Mouse (Mus musculus) erythroblast, embryonic 14.5 days (primary cell): ENCODE measurements around the gene Cdkl3. TPM values are rescaled to one million over a fixed set of nuclear protein-coding genes. Genes with fewer than 3 reads are reported as not detected.
A peak's percentile ranks its signal among the peaks of the same experiment; 100 is the strongest.

Experiments used
- H3K27me3 ChIP-seq: 2 replicates; pipeline ENCODE4 v1.6.1; 2012; ENCODE audit warnings: inconsistent platforms; ENCODE audit not compliant: control insufficient read depth
- H3K36me3 ChIP-seq: 2 replicates; pipeline ENCODE4 v1.6.1; 2012; ENCODE audit warnings: mild to moderate bottlenecking, inconsistent platforms; ENCODE audit not compliant: control insufficient read depth
- H3K4me1 ChIP-seq: 2 replicates; pipeline ENCODE4 v1.6.1; 2012; ENCODE audit warnings: inconsistent platforms; ENCODE audit not compliant: control insufficient read depth
- H3K4me3 ChIP-seq: replicated peaks from 2 replicates; pipeline ENCODE3; 2012; ENCODE audit warnings: moderate library complexity, mild to moderate bottlenecking, inconsistent platforms
- H3K9me3 ChIP-seq: 2 replicates; pipeline ENCODE4 v1.6.1; 2012; ENCODE audit warnings: low read length, inconsistent platforms, mixed read lengths; ENCODE audit not compliant: control insufficient read depth
- GATA1 ChIP-seq: IDR thresholded peaks from 2 replicates; pipeline ENCODE4 v1.6.1; 2012; ENCODE audit warnings: low read length, inconsistent platforms, mixed read lengths
- TAL1 ChIP-seq: IDR thresholded peaks from 3 replicates; pipeline ENCODE4 v1.6.1; 2012; ENCODE audit warnings: low read length, inconsistent platforms, mixed read lengths
- polyA plus RNA-seq: library from polyadenylated mRNA; stranded (reverse); fragments of >175 nt; gene quantifications from 2 replicates; pipeline ENCODE4 v1.2.3, GENCODE M21; 2012

Gene Cdkl3
- polyA plus RNA-seq, 1 experiment = not detected

- Histone ChIP-seq H3K27me3 (no peaks in the 10 kb centered on the region), H3K4me1 (peaks cover 54% of the 10 kb centered on the region), H3K4me3 (peak overlapping the region; percentile 91), H3K36me3 (peaks cover 1% of the 10 kb centered on the region), H3K9me3 (no peaks in the 10 kb centered on the region)
- TF ChIP-seq GATA1 (no peak), TAL1 (no peak)
Observed at GRCm38 (mm10) chr11:52002842-52003504, 1.0 kb upstream of the Cdkl3 start.

DNA sequence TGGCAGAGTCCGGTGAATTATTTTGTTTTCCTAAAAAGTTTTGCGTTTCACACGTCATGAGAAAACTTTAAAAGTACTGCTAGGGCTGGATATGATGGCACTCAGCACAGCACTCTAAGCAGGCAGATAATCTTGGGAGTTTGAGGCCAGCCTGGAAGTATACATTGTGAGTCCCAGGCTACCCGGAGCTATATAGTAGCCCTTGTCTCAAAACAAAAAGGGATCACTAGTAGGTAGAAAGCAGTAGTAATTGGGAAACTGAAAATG, 583 bp upstream of the Cdkl3 start:
- Histone ChIP-seq H3K4me1 (peaks cover 50% of the 10 kb centered on the region), H3K9me3 (no peaks in the 10 kb centered on the region), H3K36me3 (no peaks in the 10 kb centered on the region; the same call in 1 of the 2 replicates), H3K27me3 (no peaks in the 10 kb centered on the region), H3K4me3 (peak overlapping the region; percentile 91)
- no peak for TF ChIP-seq TAL1
- no peak for TF ChIP-seq GATA1

DNA sequence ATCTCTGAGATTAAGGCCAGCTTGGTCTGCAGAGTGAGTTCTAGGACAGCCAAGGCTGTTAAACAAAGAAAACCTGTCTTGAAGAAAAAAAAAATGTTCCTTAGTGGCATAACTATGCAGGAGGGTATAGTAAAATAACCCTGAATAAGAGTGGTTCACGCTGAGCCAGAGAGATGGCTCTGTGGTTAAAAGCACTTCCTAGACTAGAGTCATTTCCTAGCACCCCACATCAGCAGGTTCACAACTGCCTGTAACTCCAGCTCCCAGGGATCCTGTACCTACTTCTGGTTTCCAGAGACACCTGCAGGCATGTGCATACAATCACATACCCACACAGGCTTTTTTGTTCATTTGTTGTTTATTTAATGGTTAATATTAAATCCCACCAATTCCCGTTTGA, 1.6 kb downstream of the Cdkl3 start:
- Histone ChIP-seq H3K9me3 (no peaks in the 10 kb centered on the region), H3K4me3 (no peak overlapping the region), H3K27me3 (no peaks in the 10 kb centered on the region), H3K4me1 (peaks cover 36% of the 10 kb centered on the region), H3K36me3 (no peaks in the 10 kb centered on the region)
- TF ChIP-seq TAL1 = no peak
- TF ChIP-seq GATA1 = no peak

- TF ChIP-seq TAL1 (no peak), GATA1 (no peak)
- no peaks in the 10 kb centered on the region for H3K36me3 ChIP-seq
- H3K27me3 ChIP-seq = no peaks in the 10 kb centered on the region
- H3K4me3 ChIP-seq = no peak overlapping the region
- H3K4me1 ChIP-seq = no peaks in the 10 kb centered on the region
- no peaks in the 10 kb centered on the region for H3K9me3 ChIP-seq
Observed at GRCm38 (mm10) chr11:52011011-52011410, 7.0 kb downstream of the Cdkl3 start.

GRCm38 (mm10) chr11:52011541-52011940, 7.5 kb downstream of the Cdkl3 start:
- Histone ChIP-seq H3K9me3 (no peaks in the 10 kb centered on the region), H3K36me3 (no peaks in the 10 kb centered on the region), H3K27me3 (no peaks in the 10 kb centered on the region), H3K4me1 (no peaks in the 10 kb centered on the region), H3K4me3 (no peak overlapping the region)
- TF ChIP-seq TAL1 (no peak), GATA1 (no peak)

GRCm38 (mm10) chr11:52018217-52018616, 14.2 kb downstream of the Cdkl3 start:
- Histone ChIP-seq H3K4me3 (no peak overlapping the region), H3K9me3 (no peaks in the 10 kb centered on the region), H3K36me3 (no peaks in the 10 kb centered on the region), H3K4me1 (no peaks in the 10 kb centered on the region), H3K27me3 (no peaks in the 10 kb centered on the region)
- TF ChIP-seq GATA1 = no peak
- no peak for TF ChIP-seq TAL1

DNA sequence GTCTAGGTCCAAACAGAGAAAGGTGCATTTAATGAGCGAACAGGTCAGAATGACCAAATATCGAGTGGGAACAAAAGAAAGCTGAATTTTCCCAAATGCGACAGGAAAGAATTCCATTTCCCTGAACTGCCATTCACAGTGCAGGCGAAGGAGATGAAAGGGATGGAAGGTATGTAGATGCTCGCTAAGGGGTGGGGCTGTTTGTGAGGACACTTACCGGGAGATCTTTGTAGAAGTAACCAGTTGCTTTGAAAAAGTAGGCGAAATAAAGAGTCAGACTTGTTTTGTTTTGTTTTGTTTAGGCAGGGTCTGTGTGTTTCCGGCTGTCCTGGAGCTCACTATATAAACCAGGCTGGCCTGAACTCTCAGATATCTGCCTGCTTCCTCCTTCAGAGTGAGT, 28.3 kb downstream of the Cdkl3 start:
- Histone ChIP-seq H3K4me1 (no peaks in the 10 kb centered on the region), H3K27me3 (no peaks in the 10 kb centered on the region), H3K9me3 (no peaks in the 10 kb centered on the region), H3K36me3 (no peaks in the 10 kb centered on the region), H3K4me3 (no peak overlapping the region)
- no peak for TF ChIP-seq TAL1
- TF ChIP-seq GATA1 = no peak

- Histone ChIP-seq H3K4me1 (no peaks in the 10 kb centered on the region), H3K36me3 (no peaks in the 10 kb centered on the region), H3K4me3 (no peak overlapping the region), H3K9me3 (no peaks in the 10 kb centered on the region), H3K27me3 (no peaks in the 10 kb centered on the region)
- no peak for TF ChIP-seq TAL1
- no peak for TF ChIP-seq GATA1
Observed at GRCm38 (mm10) chr11:52033953-52034352, 29.9 kb downstream of the Cdkl3 start.

GRCm38 (mm10) chr11:52035905-52036304, 31.9 kb downstream of the Cdkl3 start:
- no peak for TF ChIP-seq TAL1
- no peak for TF ChIP-seq GATA1
- H3K4me1 ChIP-seq = no peaks in the 10 kb centered on the region

GRCm38 (mm10) chr11:52037659-52038058, 33.6 kb downstream of the Cdkl3 start:
- Histone ChIP-seq H3K36me3 (no peaks in the 10 kb centered on the region), H3K27me3 (no peaks in the 10 kb centered on the region), H3K9me3 (no peaks in the 10 kb centered on the region), H3K4me3 (no peak overlapping the region), H3K4me1 (no peaks in the 10 kb centered on the region)
- TF ChIP-seq TAL1 (no peak), GATA1 (no peak)

More at GRCm38 (mm10) chr11:52035905-52036304, 31.9 kb downstream of the Cdkl3 start:
- Histone ChIP-seq H3K9me3 (no peaks in the 10 kb centered on the region), H3K27me3 (no peaks in the 10 kb centered on the region), H3K36me3 (no peaks in the 10 kb centered on the region), H3K4me3 (no peak overlapping the region)
